Mouse (Mus musculus): ENCODE data around the gene Gm12394.
"Not testable (repeated sequence)": the region's sequence is repeated elsewhere in the genome, so short reads cannot be mapped to it uniquely, and the experiment has no call there.

Gene Gm12394

GRCm38 (mm10) chr4:42856671-42857070 lies at the start of gene Gm12394:
Gm12394 (minus strand) TSS chr4:42856771.
- not testable (repeated sequence) for DNase-seq

DNA sequence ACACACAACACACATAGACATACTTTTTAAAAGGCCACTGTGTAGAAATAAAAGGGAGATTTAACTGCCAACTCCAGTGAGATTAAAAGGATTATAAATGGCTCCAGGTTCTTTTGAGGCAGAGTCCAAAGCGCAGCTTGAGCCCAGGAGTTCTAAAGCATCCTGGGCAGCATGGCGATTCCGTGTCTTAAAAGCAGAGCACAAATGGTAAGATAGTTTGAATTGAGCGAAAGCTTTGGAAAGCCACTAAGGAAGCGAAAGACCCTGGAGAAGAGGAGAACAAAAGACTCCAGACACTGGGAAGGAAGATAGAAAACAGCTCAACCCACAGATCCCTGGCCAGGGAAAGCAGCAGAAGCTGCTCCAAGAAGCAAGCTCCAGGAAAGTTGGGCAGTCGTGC lies 48.4 kb upstream of the Gm12394 start:
- DNase-seq = no peak

DNA sequence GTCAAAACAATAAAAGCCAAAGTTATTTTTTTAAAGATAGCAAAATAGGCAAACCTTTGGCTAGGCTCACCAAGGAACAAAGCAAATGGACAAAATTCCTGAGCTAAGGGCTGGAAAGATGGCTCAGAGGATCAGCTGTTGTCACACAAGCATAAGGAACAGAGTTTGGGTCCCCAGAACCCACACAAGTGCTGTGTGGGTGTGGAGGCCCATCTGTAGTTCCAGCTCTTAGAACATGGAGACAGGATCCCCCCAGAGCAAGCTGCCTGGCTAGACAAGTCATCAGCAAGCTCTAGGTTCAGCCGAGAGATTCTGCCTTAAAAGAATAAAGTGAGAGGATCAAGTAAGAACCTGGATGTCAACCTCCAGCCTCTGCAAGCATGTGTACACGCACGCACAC lies 48.0 kb upstream of the Gm12394 start:
- DNase-seq = no peak

DNA sequence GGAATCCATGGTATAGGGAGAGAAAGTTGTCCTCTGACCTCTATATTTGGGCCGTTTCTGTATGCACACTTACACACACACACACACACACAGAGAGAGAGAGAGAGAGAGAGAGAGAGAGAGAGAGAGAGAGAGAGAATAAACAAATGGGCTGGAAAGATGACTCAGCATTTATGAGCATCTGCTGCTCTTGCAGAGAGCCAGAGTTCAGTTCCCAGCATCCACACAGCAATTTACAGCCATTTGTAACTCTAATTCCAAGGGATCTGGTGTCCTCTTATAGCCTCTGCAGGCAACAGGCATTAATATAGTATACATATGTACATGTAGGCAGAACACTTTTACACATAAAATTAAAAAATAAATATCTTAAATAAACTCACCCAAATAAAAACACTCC lies 47.4 kb upstream of the Gm12394 start:
- DNase-seq = no peak

DNA sequence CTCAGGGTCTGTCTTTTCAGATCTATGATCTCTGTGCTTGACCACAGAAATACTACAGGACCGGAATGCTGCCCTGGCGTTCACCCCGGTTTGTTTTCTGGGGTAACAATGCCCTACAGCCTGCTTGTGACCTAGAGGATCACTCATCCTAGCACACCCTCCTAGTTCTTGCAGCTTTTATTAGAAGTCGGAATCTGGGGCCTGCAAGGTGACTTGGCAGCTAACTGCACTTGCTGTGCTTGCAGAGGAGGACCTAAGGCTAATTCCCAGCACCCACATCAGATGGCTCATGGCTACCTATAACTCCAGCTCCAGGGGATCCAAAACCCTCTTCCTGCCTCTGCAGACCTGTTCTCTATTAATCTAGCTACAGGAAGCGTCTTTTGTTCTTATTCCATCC lies 46.2 kb upstream of the Gm12394 start:
- DNase-seq = no peak

GRCm38 (mm10) chr4:42902174-42902573 lies 45.6 kb upstream of the Gm12394 start:
- DNase-seq = no peak

GRCm38 (mm10) chr4:42900878-42901277 lies 44.3 kb upstream of the Gm12394 start:
- no peak for DNase-seq

GRCm38 (mm10) chr4:42898914-42899313 lies 42.3 kb upstream of the Gm12394 start:
- no peak for DNase-seq

GRCm38 (mm10) chr4:42895118-42895517 lies 38.5 kb upstream of the Gm12394 start:
- no peak for DNase-seq

DNA sequence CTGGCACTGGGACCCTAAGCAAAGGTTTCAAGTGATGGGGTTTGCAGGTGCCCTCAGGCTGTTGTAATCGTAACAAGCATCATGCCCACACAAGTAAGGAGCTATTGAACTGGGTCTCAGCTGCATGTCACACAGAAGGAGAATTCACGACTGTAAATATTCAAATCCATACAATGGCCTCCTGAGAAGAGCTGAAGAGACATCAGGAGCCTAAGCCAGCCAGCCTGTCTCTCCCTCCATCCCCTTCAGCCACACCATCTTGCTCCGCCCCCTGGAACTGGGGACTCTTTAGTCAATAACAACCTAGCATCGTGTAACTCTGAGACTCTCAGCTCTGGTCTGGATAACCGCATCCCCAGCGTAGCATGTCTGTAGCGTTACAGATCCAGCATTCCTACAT lies 34.6 kb upstream of the Gm12394 start:
- no peak for DNase-seq

- no peak for DNase-seq
Observed at GRCm38 (mm10) chr4:42888806-42889205, 32.2 kb upstream of the Gm12394 start.

DNA sequence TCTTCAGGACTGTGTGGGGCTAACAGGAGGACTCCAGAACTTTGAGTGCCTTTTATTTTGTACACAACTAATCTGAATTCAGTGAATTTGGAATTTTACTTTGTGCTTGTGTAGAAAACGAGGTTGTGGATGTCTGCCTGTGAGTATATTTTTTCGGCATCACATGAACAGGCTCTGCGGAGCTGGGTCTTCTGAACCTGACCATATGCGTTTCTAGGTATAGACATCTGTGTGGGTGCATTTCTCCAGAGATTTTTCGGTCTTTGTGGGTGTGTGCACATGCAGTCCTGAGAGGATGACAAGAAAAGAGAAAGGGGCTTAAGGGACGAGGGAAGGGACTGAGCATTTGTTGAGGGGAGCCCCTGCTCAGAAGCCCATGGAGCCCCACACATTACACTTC lies 30.4 kb upstream of the Gm12394 start:
- DNase-seq = no peak

GRCm38 (mm10) chr4:42880677-42880948 lies 24.0 kb upstream of the Gm12394 start:
- no peak for DNase-seq

GRCm38 (mm10) chr4:42879829-42880676 lies 23.5 kb upstream of the Gm12394 start:
- no peak for DNase-seq

DNA sequence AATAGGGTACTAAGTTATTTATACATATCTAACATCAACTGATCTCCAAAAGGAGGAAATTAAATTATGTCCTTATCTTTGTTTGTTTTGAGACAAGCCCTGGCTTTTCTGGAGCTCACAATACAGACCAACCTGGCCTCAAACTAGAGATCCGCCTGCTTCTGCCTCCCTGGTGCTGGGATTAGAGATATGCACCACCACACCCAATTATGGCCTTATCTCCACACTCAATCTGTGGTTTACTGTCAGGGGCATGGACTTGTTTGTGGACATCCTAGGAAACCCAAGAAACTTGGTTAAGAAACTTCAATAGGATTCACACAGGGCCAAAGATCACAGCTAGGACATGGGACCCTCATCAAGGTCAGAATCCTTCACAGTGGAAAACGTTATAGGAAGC lies 21.1 kb upstream of the Gm12394 start:
- DNase-seq = no peak

GRCm38 (mm10) chr4:42876586-42877291 lies 20.2 kb upstream of the Gm12394 start:
- no peak for DNase-seq

GRCm38 (mm10) chr4:42874134-42874533 lies 17.6 kb upstream of the Gm12394 start, which contains the start of gene Fam205c:
Fam205c (minus strand) TSS chr4:42874234.
- no peak for DNase-seq

GRCm38 (mm10) chr4:42872746-42873435 lies 16.3 kb upstream of the Gm12394 start:
- DNase-seq = no peak

DNA sequence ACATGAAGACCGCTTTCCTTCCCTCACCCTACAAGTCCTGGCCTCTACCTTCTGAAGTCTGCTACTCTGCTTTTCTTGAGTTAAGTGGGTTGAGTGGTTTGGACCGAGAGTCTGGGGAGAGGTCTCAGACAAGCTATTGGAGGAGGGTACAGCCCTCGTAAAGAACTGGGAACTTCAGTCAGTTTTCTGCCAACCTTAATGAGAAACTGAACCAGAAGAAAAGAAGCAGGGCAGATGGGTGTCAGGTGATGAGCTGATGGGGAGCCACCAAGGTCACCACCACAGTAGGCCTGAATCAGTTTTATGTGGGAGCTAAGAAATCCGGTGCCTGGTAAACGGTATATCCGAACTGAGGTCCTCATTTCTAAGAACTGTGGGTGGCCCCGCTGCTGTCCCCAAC lies 15.6 kb upstream of the Gm12394 start:
- no peak for DNase-seq

DNA sequence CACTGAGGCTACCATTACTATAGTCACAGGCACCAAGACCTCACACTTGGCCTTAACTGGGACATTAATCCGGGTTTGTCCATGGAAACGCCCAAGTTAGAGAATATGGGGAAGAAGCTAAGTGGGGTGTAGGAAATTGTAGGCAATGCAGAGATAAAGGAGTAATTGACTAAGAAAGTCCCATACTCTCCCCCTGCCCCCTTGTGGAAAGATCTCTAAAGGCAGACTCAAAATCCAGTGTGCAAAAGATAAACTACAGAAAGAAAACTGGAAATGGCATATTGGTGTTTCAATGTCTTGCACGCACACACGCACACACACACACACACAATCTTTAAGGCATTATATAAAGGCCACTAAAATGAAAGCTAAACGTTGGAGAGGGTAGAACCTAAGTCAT lies 14.2 kb upstream of the Gm12394 start:
- no peak for DNase-seq

DNA sequence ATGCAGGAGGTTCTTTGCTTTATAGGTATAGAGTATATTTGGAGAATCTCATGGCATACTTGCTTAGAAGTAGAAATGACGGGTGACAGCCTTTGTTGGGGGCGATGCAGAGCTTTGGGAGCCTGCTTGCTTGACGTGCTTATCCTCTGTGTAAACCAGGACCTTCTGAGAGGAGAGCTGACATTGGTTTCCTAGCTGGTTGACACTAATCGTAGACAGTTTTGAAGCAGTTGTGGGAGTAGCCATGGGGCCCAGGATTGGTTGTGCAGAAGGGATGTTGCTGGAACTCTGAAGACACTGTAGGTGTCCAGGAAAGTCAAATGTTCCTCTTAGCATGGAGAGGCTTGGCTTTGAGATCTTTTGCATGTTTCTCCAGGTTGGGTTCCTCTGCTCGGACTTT lies 11.6 kb upstream of the Gm12394 start:
- DNase-seq = no peak

- no peak for DNase-seq
Observed at GRCm38 (mm10) chr4:42867390-42867789, 10.8 kb upstream of the Gm12394 start.

DNA sequence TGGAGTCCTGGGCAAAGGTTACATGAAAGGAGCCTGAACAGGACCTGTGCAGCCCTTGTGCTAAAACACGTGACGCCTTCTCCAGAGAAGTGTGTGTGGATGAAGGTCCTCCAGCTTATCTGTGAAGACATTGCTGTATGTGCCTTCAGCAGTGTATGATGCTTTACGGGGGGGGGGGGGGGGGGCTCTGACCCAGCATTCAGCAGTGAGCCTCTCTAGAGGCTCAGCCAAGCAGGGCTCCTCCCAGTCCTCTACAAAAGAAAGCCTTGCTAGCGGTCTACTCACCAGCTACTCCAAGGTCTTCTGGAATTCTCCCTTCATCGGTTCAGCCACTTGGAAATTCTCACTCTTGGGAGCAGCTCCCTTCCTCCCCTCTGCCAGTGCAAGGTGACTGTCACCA lies 6.9 kb upstream of the Gm12394 start:
- DNase-seq = not testable (repeated sequence)

- DNase-seq = not testable (repeated sequence)
Observed at GRCm38 (mm10) chr4:42860483-42860882, 3.9 kb upstream of the Gm12394 start.
